Mouse (Mus musculus): ENCODE data around the gene Klhl5. TPM values are rescaled to one million over a fixed set of nuclear protein-coding genes. Genes with fewer than 3 reads are reported as not detected.

Gene Klhl5
- polyA plus RNA-seq, 1 experiment from 2014 or later: 14.5 TPM

DNA sequence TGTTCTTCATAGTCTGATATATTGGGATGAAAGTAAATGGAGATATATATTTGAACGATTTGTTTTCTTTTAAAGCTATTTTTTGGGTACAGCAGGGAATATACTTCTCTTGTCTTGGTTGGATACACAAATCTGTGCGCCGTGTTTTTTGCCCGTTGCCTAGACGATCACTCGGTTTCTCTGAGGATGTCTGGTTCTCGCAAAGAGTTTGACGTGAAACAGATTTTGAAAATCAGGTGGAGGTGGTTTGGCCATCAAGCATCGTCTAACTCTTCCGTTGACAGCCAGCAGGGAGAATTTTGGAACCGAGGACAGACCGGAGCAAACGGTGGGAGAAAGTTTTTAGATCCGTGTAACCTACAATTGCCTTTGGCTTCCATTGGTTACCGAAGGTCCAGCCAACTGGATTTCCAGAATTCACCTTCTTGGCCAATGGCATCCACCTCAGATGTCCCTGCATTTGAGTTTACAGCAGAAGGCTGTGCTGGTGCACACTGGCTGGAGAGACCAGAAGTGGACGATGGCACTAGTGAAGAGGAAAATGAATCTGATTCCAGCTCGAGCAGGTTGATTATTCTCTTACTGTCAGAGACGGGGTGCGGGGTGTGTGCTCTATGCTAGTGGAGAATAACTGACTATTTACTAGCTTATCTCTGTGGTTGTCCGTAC, 24.0 kb downstream of the Klhl5 start:
- H3K4me3 ChIP-seq: peak overlapping the region; percentile 63
- H3K27me3 ChIP-seq (ENCODE audit: low read depth, poor library complexity, severe bottlenecking): no peaks in the 10 kb centered on the region
- DNase-seq (ENCODE audit: low spot score): peak; percentile 37
- H3K9me3 ChIP-seq (replicated peaks): no peaks in the 10 kb centered on the region
- 12% methylated on average over 20 of the region's 20 CpGs for WGBS
- no peaks in the 10 kb centered on the region for H3K36me3 ChIP-seq
- H3K27ac ChIP-seq (replicated peaks): peak overlapping the region; percentile 85
- peaks cover 24% of the 10 kb centered on the region for H3K4me1 ChIP-seq

DNA sequence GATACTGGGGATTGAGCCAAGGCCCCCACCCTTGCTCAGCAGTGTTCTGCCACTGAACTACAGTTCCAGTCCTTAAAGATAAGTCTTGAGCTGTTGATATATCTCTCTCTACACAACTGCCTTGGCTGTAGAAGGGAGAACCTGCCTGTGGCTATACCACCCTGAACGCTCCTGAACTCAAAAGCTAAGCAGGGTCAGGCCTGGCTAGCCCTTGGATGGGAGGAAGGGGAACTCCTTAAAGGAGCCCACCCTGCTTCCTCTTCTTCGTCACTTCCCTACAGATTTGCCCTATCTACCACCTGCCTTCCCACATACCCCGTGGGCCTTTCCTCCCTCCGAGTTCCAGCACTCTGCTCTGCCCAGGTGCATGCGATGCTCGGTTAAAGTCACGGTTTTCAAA, 28.8 kb downstream of the Klhl5 start:
- Histone ChIP-seq H3K4me1 (peaks cover 9% of the 10 kb centered on the region), H3K27ac (replicated peaks) (no peak overlapping the region), H3K9me3 (replicated peaks) (no peaks in the 10 kb centered on the region), H3K27me3 (ENCODE audit: low read depth, poor library complexity, severe bottlenecking) (no peaks in the 10 kb centered on the region), H3K36me3 (no peaks in the 10 kb centered on the region), H3K4me3 (no peak overlapping the region)
- no peak for DNase-seq (ENCODE audit: low spot score)
- WGBS: 86% methylated on average over 7 of the region's 7 CpGs

DNA sequence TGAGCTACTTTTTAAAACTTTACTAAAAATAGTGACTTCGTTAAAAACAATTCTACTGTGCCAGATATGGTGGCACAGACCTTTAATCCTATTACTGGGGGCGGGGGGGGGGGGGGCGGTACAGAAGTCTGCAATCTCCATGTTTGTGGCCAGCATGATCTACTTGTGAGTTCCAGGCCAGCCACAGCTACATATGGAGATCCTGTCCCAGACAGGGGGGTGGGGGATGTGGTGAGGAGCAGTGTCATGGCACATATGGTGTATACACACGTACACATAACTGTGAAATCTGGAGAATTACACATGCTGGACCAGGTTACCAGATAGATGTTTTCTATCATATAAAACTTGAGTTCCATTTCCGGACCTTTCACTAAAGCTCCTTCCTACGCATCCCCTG, 29.7 kb downstream of the Klhl5 start:
- Histone ChIP-seq H3K27me3 (ENCODE audit: low read depth, poor library complexity, severe bottlenecking) (no peaks in the 10 kb centered on the region), H3K27ac (replicated peaks) (no peak overlapping the region), H3K4me3 (no peak overlapping the region), H3K36me3 (0 out of 2 replicates have a peak, but pooled peaks cover 1% of the 10 kb centered on the region), H3K9me3 (replicated peaks) (no peaks in the 10 kb centered on the region), H3K4me1 (peaks cover 2% of the 10 kb centered on the region; the same call in 1 of the 2 replicates)
- DNase-seq (ENCODE audit: low spot score): no peak
- 83% methylated on average over 6 of the region's 6 CpGs for WGBS

DNA sequence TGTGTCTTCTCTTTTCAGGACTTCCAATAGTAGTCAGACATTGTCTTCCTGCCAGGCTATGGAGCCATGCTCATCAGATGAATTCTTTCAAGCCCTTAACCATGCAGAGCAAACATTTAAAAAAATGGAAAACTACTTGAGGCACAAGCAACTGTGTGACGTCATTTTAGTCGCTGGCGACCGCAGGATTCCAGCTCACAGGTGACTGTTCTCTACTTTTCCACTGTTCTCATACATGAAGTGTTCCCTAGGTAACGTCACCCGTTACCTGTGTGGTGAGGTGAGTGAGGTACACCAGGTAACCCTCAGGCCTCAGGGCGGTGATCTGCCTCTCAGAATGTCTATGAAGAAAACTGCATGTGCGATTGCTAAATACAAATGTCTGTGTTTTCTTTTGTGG, 33.9 kb downstream of the Klhl5 start:
- WGBS: 92% methylated on average over 8 of the region's 8 CpGs
- no peak for DNase-seq (ENCODE audit: low spot score)
- Histone ChIP-seq H3K4me3 (no peak overlapping the region), H3K9me3 (replicated peaks) (no peaks in the 10 kb centered on the region), H3K4me1 (no peaks in the 10 kb centered on the region), H3K27me3 (ENCODE audit: low read depth, poor library complexity, severe bottlenecking) (no peaks in the 10 kb centered on the region), H3K27ac (replicated peaks) (no peak overlapping the region), H3K36me3 (peaks cover 15% of the 10 kb centered on the region)

DNA sequence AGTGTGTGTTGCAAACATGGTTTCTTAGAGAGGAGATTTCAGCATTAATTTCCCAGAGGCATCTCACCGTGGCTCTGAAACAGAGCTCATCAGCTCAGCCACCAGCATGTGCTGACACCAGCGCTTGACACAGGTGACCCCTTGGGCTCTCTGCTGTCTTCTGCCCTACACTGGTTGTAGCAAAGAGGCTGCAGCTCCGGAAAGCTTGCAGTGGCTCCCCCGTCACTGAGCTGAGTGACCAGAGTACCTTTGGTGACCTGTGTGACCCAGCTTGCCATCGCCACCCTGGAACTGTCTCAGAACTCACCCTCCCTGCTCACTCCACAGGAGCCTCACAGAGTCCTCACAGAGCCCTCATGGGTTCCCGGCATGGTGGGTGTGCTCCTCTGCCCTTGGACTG, 34.9 kb downstream of the Klhl5 start:
- no peaks in the 10 kb centered on the region for H3K4me1 ChIP-seq
- no peak for DNase-seq (ENCODE audit: low spot score)
- 87% methylated on average over 6 of the region's 6 CpGs for WGBS

DNA sequence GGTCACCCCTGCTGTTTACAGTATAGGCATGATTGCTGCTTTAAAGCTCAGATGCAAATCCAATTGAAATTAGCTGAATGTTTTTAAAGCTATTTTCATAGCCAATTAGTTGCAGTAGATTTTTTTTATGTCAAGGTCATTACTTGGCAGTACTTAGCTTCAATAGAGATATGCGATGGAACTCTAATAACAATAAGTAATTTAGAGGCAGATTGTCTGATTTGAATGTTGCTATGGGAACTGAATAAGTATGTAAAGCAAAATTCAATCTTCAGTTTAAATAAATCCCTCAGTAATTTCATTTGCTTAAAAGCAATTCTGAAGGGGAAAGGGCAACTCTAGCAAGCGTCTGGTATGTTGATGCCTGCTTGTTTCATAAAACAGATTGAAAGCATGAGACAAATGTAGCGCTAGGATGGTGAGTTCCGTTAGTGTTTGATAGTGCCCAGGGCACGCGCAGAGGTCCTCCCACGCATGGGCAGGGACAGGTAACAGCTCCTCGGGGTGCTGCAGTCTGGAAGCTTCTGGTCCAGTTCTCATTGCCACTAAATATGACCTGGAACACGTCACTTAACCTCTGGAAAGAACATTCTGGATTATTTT, 38.3 kb downstream of the Klhl5 start:
- H3K4me1 ChIP-seq: no peaks in the 10 kb centered on the region
- no peaks in the 10 kb centered on the region for H3K9me3 ChIP-seq (replicated peaks)
- no peak overlapping the region for H3K4me3 ChIP-seq
- H3K36me3 ChIP-seq: peaks cover 39% of the 10 kb centered on the region
- no peak overlapping the region for H3K27ac ChIP-seq (replicated peaks)
- WGBS: 90% methylated on average over 9 of the region's 9 CpGs
- no peak for DNase-seq (ENCODE audit: low spot score)
- no peaks in the 10 kb centered on the region for H3K27me3 ChIP-seq (ENCODE audit: low read depth, poor library complexity, severe bottlenecking)

More for the DNA sequence above, 34.9 kb downstream of the Klhl5 start:
- Histone ChIP-seq H3K9me3 (replicated peaks) (no peaks in the 10 kb centered on the region), H3K27me3 (ENCODE audit: low read depth, poor library complexity, severe bottlenecking) (no peaks in the 10 kb centered on the region), H3K4me3 (no peak overlapping the region), H3K27ac (replicated peaks) (no peak overlapping the region), H3K36me3 (peaks cover 15% of the 10 kb centered on the region)

DNA sequence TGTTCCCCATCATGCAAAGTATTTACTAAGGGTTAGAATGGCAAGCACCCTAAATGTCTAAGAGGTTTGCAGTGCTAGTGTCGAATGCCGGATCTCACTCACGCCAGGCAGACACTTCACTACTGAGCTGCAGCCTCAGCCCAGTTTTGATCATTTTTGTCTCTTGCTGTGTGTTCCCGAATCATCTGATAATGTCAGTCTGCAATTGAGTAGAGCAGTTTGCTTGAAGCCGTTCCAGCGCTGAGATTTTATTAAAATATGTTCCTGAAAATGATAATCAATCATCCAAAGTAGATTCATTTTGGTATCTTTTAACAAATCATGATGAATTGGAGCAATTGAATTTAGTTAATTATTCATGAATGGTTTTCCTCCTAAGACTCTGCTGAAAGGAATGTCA, 39.4 kb downstream of the Klhl5 start:
- H3K4me3 ChIP-seq: no peak overlapping the region
- no peaks in the 10 kb centered on the region for H3K9me3 ChIP-seq (replicated peaks)
- H3K4me1 ChIP-seq: 0 out of 2 replicates have a peak, but pooled peaks cover 2% of the 10 kb centered on the region
- DNase-seq (ENCODE audit: low spot score): no peak
- 92% methylated on average over 6 of the region's 6 CpGs for WGBS
- no peaks in the 10 kb centered on the region for H3K27me3 ChIP-seq (ENCODE audit: low read depth, poor library complexity, severe bottlenecking)
- no peak overlapping the region for H3K27ac ChIP-seq (replicated peaks)
- H3K36me3 ChIP-seq: peaks cover 43% of the 10 kb centered on the region

DNA sequence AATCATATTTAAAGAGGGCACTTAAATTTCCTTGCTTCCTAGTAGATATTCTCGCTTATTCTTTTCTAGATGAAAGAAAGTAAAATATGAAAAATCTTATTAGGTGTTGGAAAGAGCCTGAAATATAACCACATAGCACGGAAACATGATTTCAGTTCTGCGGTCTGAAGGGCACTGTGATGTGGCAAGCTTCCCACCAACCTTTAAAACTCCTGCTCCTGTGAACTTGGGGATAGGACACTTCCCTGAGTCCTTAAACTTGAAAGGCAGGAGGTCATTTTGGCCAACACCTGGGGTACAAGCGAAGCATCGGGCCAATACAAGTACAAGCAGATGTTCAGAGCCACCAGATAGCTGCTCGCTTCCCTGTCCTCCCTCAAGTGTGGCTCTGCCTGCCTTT, 42.4 kb downstream of the Klhl5 start:
- no peaks in the 10 kb centered on the region for H3K27me3 ChIP-seq (ENCODE audit: low read depth, poor library complexity, severe bottlenecking)
- 95% methylated on average over 6 of the region's 6 CpGs for WGBS
- H3K9me3 ChIP-seq (replicated peaks): no peaks in the 10 kb centered on the region
- H3K4me3 ChIP-seq: no peak overlapping the region
- H3K4me1 ChIP-seq: 0 out of 2 replicates have a peak, but pooled peaks cover 2% of the 10 kb centered on the region
- DNase-seq (ENCODE audit: low spot score): no peak
- no peak overlapping the region for H3K27ac ChIP-seq (replicated peaks)
- peaks cover 43% of the 10 kb centered on the region for H3K36me3 ChIP-seq

DNA sequence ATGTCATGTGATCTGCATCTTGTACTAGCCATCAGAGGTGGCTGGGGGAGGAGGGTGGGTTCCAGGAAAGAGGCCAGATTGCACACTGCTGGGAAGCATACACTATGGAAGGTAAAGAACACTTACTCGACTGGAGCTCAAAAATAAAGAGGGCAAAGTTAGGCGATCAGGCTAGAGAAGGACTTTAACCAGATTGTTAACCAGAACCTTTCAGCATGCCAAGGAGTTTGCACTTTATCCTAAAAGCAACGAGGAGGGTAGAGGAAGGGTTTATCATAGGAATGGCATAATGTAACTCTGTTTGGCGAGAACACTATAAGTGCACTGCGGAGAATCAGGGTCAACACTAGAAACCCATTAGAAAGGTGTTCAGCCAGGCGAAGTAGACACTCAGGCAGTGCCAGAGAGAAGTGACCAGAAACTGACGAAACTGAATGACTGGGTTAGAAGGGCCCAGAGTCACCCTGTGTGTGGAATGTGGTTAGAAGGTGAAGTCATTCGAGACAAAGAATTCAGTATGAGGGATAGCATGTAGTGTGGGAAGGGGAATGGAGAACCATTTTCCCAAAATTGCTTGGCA, 43.1 kb downstream of the Klhl5 start:
- 86% methylated on average over 8 of the region's 8 CpGs for WGBS

DNA sequence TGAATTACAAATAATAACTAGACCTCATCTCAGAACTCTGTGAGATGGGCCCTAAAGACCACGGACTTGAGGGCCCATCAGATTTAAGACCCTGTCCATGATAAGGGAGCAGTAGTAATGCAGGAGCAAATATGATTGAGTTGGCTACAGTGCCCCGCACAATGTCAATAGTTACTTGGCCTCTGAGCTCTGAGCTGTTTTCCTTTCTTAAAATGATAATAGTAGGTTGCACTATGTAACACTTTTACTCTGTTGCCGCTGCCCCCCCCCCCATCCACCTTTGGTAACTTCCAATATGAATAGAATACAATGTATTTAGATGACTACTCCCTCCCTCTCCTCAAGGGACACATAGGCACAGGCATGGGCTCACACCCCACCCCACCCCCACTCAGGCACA, 43.9 kb downstream of the Klhl5 start:
- WGBS: 89% methylated on average over 3 of the region's 3 CpGs
- H3K27ac ChIP-seq (replicated peaks): no peak overlapping the region
- no peaks in the 10 kb centered on the region for H3K27me3 ChIP-seq (ENCODE audit: low read depth, poor library complexity, severe bottlenecking)
- H3K9me3 ChIP-seq (replicated peaks): no peaks in the 10 kb centered on the region
- DNase-seq (ENCODE audit: low spot score): no peak
- H3K4me1 ChIP-seq: 0 out of 2 replicates have a peak, but pooled peaks cover 2% of the 10 kb centered on the region
- H3K4me3 ChIP-seq: no peak overlapping the region
- H3K36me3 ChIP-seq: peaks cover 40% of the 10 kb centered on the region

More for the DNA sequence above, 43.1 kb downstream of the Klhl5 start:
- Histone ChIP-seq H3K9me3 (replicated peaks) (no peaks in the 10 kb centered on the region), H3K27me3 (ENCODE audit: low read depth, poor library complexity, severe bottlenecking) (no peaks in the 10 kb centered on the region), H3K4me3 (no peak overlapping the region), H3K4me1 (0 out of 2 replicates have a peak, but pooled peaks cover 2% of the 10 kb centered on the region), H3K36me3 (peaks cover 37% of the 10 kb centered on the region), H3K27ac (replicated peaks) (no peak overlapping the region)
- DNase-seq (ENCODE audit: low spot score): no peak

DNA sequence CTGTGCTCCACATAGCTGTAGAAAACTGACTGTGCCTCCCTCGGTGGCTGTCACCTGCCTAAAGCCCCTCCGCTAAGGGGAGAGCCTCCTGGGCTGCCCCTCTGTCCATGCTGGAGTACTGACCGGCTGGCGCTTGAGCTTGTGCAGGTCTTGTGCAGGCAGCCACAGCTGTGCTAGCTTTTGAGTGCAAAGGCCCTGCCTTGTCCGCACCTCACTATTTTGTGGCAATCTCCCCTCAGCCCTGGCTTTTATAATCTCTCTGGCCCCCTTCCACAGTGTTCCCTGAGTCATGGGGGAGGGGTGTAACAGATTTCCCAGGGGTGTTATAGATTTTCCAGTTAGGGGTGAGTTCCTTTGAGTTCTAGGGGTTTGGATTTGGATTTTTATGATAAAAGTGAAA, 44.4 kb downstream of the Klhl5 start:
- H3K36me3 ChIP-seq: peaks cover 43% of the 10 kb centered on the region
- H3K4me3 ChIP-seq: no peak overlapping the region
- H3K4me1 ChIP-seq: 0 out of 2 replicates have a peak, but pooled peaks cover 2% of the 10 kb centered on the region
- no peaks in the 10 kb centered on the region for H3K9me3 ChIP-seq (replicated peaks)
- no peak for DNase-seq (ENCODE audit: low spot score)
- no peak overlapping the region for H3K27ac ChIP-seq (replicated peaks)
- WGBS: 84% methylated on average over 5 of the region's 5 CpGs
- H3K27me3 ChIP-seq (ENCODE audit: low read depth, poor library complexity, severe bottlenecking): no peaks in the 10 kb centered on the region

DNA sequence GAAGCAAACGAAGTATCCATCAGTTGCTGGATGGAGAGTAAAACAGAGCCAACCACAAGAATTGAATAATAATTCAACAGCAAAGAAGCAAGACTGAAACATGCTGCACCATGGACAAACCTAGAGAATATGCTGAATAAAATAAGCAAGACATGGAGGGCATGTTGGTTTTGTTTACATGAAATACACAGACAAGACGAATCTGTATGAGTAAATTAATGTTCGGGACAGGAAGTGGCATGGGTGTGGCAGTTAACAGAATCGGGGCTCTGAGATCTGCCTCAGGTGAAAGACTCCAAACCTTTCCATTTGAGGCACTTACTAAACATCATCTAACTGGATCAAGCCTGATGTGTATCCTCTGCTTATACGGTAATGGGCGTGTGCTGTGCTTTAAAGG, 46.9 kb downstream of the Klhl5 start:
- H3K27ac ChIP-seq (replicated peaks): no peak overlapping the region
- H3K27me3 ChIP-seq (ENCODE audit: low read depth, poor library complexity, severe bottlenecking): no peaks in the 10 kb centered on the region
- peaks cover 34% of the 10 kb centered on the region for H3K36me3 ChIP-seq
- WGBS: 89% methylated on average over 6 of the region's 6 CpGs
- no peaks in the 10 kb centered on the region for H3K9me3 ChIP-seq (replicated peaks)
- H3K4me3 ChIP-seq: no peak overlapping the region
- 0 out of 2 replicates have a peak, but pooled peaks cover 2% of the 10 kb centered on the region for H3K4me1 ChIP-seq
- no peak for DNase-seq (ENCODE audit: low spot score)

DNA sequence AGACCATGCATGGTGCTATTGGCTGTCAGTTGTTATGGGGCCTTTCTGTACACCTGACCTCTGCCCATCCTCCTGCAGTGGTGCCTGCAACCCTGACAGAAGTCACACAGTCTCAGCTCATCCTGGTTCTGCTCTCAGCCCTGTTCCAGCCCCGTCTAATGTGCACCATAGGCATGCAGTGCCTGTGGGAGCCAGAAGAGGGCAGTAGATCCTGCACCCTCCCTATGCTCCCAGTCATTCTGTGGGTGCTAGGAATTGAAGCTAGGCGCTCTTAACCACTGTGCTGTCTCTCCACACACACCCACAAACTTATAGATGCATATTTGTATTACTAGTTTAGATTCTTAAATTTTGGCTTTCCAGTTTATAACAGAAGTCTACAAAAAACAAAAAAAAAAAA, 49.5 kb downstream of the Klhl5 start:
- 66% methylated on average over 2 of the region's 2 CpGs for WGBS

More for the DNA sequence above, 49.5 kb downstream of the Klhl5 start:
- DNase-seq (ENCODE audit: low spot score): no peak
- H3K27me3 ChIP-seq (ENCODE audit: low read depth, poor library complexity, severe bottlenecking): no peaks in the 10 kb centered on the region
- H3K4me1 ChIP-seq: no peaks in the 10 kb centered on the region
- no peaks in the 10 kb centered on the region for H3K9me3 ChIP-seq (replicated peaks)
- H3K36me3 ChIP-seq: peaks cover 25% of the 10 kb centered on the region
- no peak overlapping the region for H3K4me3 ChIP-seq
- no peak overlapping the region for H3K27ac ChIP-seq (replicated peaks)
